Mouse (Mus musculus): Measurements from ENCODE around the gene Nck2.

GRCm38 (mm10) chr1:43535519-43536000 lies 91.2 kb downstream of the Nck2 start:
- no peak for TF ChIP-seq GATA1 (IDR thresholded peaks at IDR 0.05; ENCODE audit: borderline replicate concordance, low read length)
- no peak for TF ChIP-seq FLI1 (IDR thresholded peaks at IDR 0.05; ENCODE audit: low read length)

Measured in megakaryocyte, embryonic 14.5 days (primary cell).